20 mouse cellular contexts compared by ENCODE assay signal in genomic region chr10:117556027-117556789, GRCm38 (mm10).
A peak's percentile ranks its signal among the peaks of the same experiment; 100 is the strongest.
DNase-seq lines count a peak whose midpoint lies in the region; ATAC-seq and TF ChIP-seq lines count a peak whose summit lies in the region.
"Had no signal": no experiment of that assay in that cellular context is flagged by ENCODE, and none has a peak within 500 bp of the region (broad histone marks: within the 10 kb centered on the region; RNA-seq: fewer than 3 reads in every experiment).

No protein-coding gene starts in this region.

- H3K4me1 ChIP-seq in hindbrain, postnatal 0 days (ENCODE audit: insufficient read depth, low read length): no peaks in the 10 kb centered on the region
- H3K4me1 ChIP-seq in hindbrain, embryonic 14.5 days (replicated peaks; ENCODE audit: control insufficient read depth, insufficient read depth, low read length): no peaks in the 10 kb centered on the region; the same call in 1 of the 2 replicates
- H3K4me1 ChIP-seq in liver, postnatal 0 days (ENCODE audit: insufficient read depth): peaks cover 9% of the 10 kb centered on the region; the same call in 1 of the 2 replicates
- H3K4me1 ChIP-seq in liver, embryonic 12.5 days: no peaks in the 10 kb centered on the region
- H3K4me1 ChIP-seq in stomach, embryonic 15.5 days: no peaks in the 10 kb centered on the region
- H3K4me1 ChIP-seq in cerebellum, adult 2 months (ENCODE audit: control insufficient read depth, insufficient read depth, low read length): no peaks in the 10 kb centered on the region
- H3K4me1 ChIP-seq: liver, embryonic 13.5 days had no signal

- H3K9ac ChIP-seq in hindbrain, postnatal 0 days (replicated peaks; ENCODE audit: low read length): no peak overlapping the region
- no peak overlapping the region for H3K9ac ChIP-seq in hindbrain, embryonic 14.5 days
- no peak overlapping the region for H3K9ac ChIP-seq in liver, postnatal 0 days (replicated peaks)
- H3K9ac ChIP-seq in liver, embryonic 12.5 days: no peak overlapping the region
- no peak overlapping the region for H3K9ac ChIP-seq in stomach, embryonic 15.5 days
- H3K9ac ChIP-seq: hindbrain, embryonic 12.5 days; liver, embryonic 13.5 days had no signal

- TF ChIP-seq POLR2A in cerebellum, adult 2 months (IDR thresholded peaks at IDR 0.05; ENCODE audit: borderline replicate concordance, insufficient read depth, low read length): no peak

- ATAC-seq in hindbrain, postnatal 0 days: no peak
- no peak for ATAC-seq in hindbrain, embryonic 14.5 days (ENCODE audit: low FRiP score)
- no peak for ATAC-seq in liver, postnatal 0 days
- ATAC-seq in liver, embryonic 12.5 days: no peak
- no peak for ATAC-seq in stomach, embryonic 15.5 days (ENCODE audit: insufficient read depth, low FRiP score, low read depth)
- ATAC-seq: forebrain, embryonic 16.5 days; midbrain, embryonic 16.5 days had no signal

- no peak for DNase-seq in hindbrain, postnatal 0 days (ENCODE audit: low spot score)
- DNase-seq in hindbrain, embryonic 14.5 days (ENCODE audit: low spot score): no peak
- no peak for DNase-seq in liver, postnatal 0 days
- peak; percentile 94 for DNase-seq in adipocyte (ENCODE audit: low spot score)
- no peak for DNase-seq in cerebellum, adult 2 months
- DNase-seq in right cerebral cortex, adult 2 months (ENCODE audit: low spot score in 2 of 2): no peak
- DNase-seq: adrenal gland, adult 2 months; cerebellum, adult 11-12 months; gastrocnemius, adult 2 months; heart, adult 2 months; kidney, postnatal 36 days; liver, embryonic 13.5 days; right cerebral cortex, postnatal 4 days; thymus, postnatal 14 days had no signal

- peak; percentile 24; the same call in 1 of the 2 replicates for TF ChIP-seq CTCF in hindbrain, postnatal 0 days (IDR thresholded peaks at IDR 0.05; ENCODE audit: low read depth)
- no peak for TF ChIP-seq CTCF in liver, postnatal 0 days (IDR thresholded peaks at IDR 0.05; ENCODE audit: low read depth)
- TF ChIP-seq CTCF in cerebellum, adult 2 months (IDR thresholded peaks at IDR 0.05; ENCODE audit: borderline replicate concordance, insufficient read depth, low read depth, low read length): no peak

- no peak overlapping the region for H3K27ac ChIP-seq in hindbrain, postnatal 0 days
- no peak overlapping the region for H3K27ac ChIP-seq in hindbrain, embryonic 14.5 days
- H3K27ac ChIP-seq in liver, postnatal 0 days (ENCODE audit: low read depth): peak overlapping the region; percentile 51
- no peak overlapping the region for H3K27ac ChIP-seq in liver, embryonic 12.5 days
- H3K27ac ChIP-seq in stomach, embryonic 15.5 days: no peak overlapping the region
- H3K27ac ChIP-seq in cerebellum, adult 2 months (ENCODE audit: insufficient read depth, low read length): no peak overlapping the region
- H3K27ac ChIP-seq: gastrocnemius, adult 2 months; heart, adult 2 months; hindbrain, embryonic 12.5 days; liver, embryonic 13.5 days had no signal

- WGBS in hindbrain, postnatal 0 days: 56% methylated on average over 15 of the region's 15 CpGs
- WGBS in hindbrain, embryonic 14.5 days: 57% methylated on average over 15 of the region's 15 CpGs
- WGBS in liver, postnatal 0 days (ENCODE audit: insufficient replicate concordance): 38% methylated on average over 15 of the region's 15 CpGs
- WGBS in liver, embryonic 12.5 days (ENCODE audit: insufficient replicate concordance): 41% methylated on average over 15 of the region's 15 CpGs
- WGBS in stomach, embryonic 15.5 days: 32% methylated on average over 15 of the region's 15 CpGs
- WGBS in cerebellum, adult 2 months: 66% methylated on average over 15 of the region's 15 CpGs

- H3K4me2 ChIP-seq in hindbrain, postnatal 0 days (ENCODE audit: low read depth, low read length): no peak overlapping the region
- no peak overlapping the region for H3K4me2 ChIP-seq in hindbrain, embryonic 14.5 days (replicated peaks)
- H3K4me2 ChIP-seq in liver, postnatal 0 days (ENCODE audit: low read depth, low read length): peak overlapping the region; percentile 45
- no peak overlapping the region for H3K4me2 ChIP-seq in liver, embryonic 12.5 days
- peak overlapping the region; percentile 25 for H3K4me2 ChIP-seq in stomach, embryonic 15.5 days
- H3K4me2 ChIP-seq: hindbrain, embryonic 12.5 days; liver, embryonic 13.5 days had no signal

- H3K27me3 ChIP-seq in hindbrain, postnatal 0 days (ENCODE audit: insufficient read depth, low read length): no peaks in the 10 kb centered on the region
- H3K27me3 ChIP-seq in hindbrain, embryonic 14.5 days (ENCODE audit: control insufficient read depth, insufficient read depth, low read length): no peaks in the 10 kb centered on the region
- no peaks in the 10 kb centered on the region for H3K27me3 ChIP-seq in liver, postnatal 0 days (ENCODE audit: insufficient read depth, low read length)
- H3K27me3 ChIP-seq in liver, embryonic 12.5 days (replicated peaks): no peaks in the 10 kb centered on the region
- H3K27me3 ChIP-seq in stomach, embryonic 15.5 days (replicated peaks): no peaks in the 10 kb centered on the region
- no peaks in the 10 kb centered on the region for H3K27me3 ChIP-seq in cerebellum, adult 2 months (ENCODE audit: control insufficient read depth, insufficient read depth, low read length)
- H3K27me3 ChIP-seq: hindbrain, embryonic 12.5 days; liver, embryonic 13.5 days had no signal

- no peak for TF ChIP-seq EP300 in liver, postnatal 0 days (IDR thresholded peaks at IDR 0.05; ENCODE audit: low read depth)

- no peaks in the 10 kb centered on the region for H3K9me3 ChIP-seq in hindbrain, postnatal 0 days (ENCODE audit: low read length)
- H3K9me3 ChIP-seq in hindbrain, embryonic 14.5 days (ENCODE audit: control insufficient read depth, low read length): no peaks in the 10 kb centered on the region
- peaks cover 2% of the 10 kb centered on the region; the same call in 1 of the 2 replicates for H3K9me3 ChIP-seq in liver, postnatal 0 days (ENCODE audit: low read length)
- no peaks in the 10 kb centered on the region for H3K9me3 ChIP-seq in liver, embryonic 12.5 days (replicated peaks)
- no peaks in the 10 kb centered on the region for H3K9me3 ChIP-seq in stomach, embryonic 15.5 days
- H3K9me3 ChIP-seq: hindbrain, embryonic 12.5 days had no signal

- no peaks in the 10 kb centered on the region for H3K36me3 ChIP-seq in hindbrain, postnatal 0 days (ENCODE audit: insufficient read depth, low read length)
- no peaks in the 10 kb centered on the region for H3K36me3 ChIP-seq in hindbrain, embryonic 14.5 days (replicated peaks; ENCODE audit: control insufficient read depth, insufficient read depth)
- no peaks in the 10 kb centered on the region for H3K36me3 ChIP-seq in liver, postnatal 0 days (replicated peaks; ENCODE audit: insufficient read depth, low read length)
- H3K36me3 ChIP-seq in liver, embryonic 12.5 days: no peaks in the 10 kb centered on the region
- H3K36me3 ChIP-seq in stomach, embryonic 15.5 days: no peaks in the 10 kb centered on the region
- H3K36me3 ChIP-seq: hindbrain, embryonic 12.5 days; liver, embryonic 13.5 days had no signal

- no peak overlapping the region for H3K4me3 ChIP-seq in hindbrain, postnatal 0 days (ENCODE audit: low read length)
- no peak overlapping the region for H3K4me3 ChIP-seq in hindbrain, embryonic 14.5 days (replicated peaks; ENCODE audit: low read length)
- H3K4me3 ChIP-seq in liver, postnatal 0 days (ENCODE audit: low read depth, low read length): no peak overlapping the region
- H3K4me3 ChIP-seq in liver, embryonic 12.5 days: no peak overlapping the region
- H3K4me3 ChIP-seq in stomach, embryonic 15.5 days (replicated peaks): no peak overlapping the region
- no peak overlapping the region for H3K4me3 ChIP-seq in cerebellum, adult 2 months (replicated peaks; ENCODE audit: insufficient read depth, low read depth, low read length)
- H3K4me3 ChIP-seq: erythroblast, embryonic 14.5 days; gastrocnemius, adult 2 months; heart, adult 2 months; hindbrain, embryonic 12.5 days; liver, embryonic 13.5 days had no signal

Comparison
In these comparisons a context has a peak if more than half of its experiments do, and no peak if none do; other contexts are left out.
1. H3K4me2 ChIP-seq: peak in liver, postnatal 0 days (single experiment) and stomach, embryonic 15.5 days (single experiment); none in hindbrain, postnatal 0 days (single experiment), hindbrain, embryonic 14.5 days (single experiment) and liver, embryonic 12.5 days (single experiment).